Mouse (Mus musculus) small intestine, adult 2 months (tissue): ENCODE measurements at regions not wholly inside any gene's neighbourhood (a gene's known extent, or its start where the extent isn't known, plus 50 kb on each side); places are given as distances from the start of the nearest gene placed in this dataset.

Experiments used
- CTCF ChIP-seq: fragments of 200-500 bp; IDR thresholded peaks from 2 replicates; pipeline ENCODE4 v1.5.1; 2012; ENCODE audit warnings: low read depth, mild to moderate bottlenecking, control low read depth, inconsistent platforms, low read length, moderate library complexity, mixed read lengths; ENCODE audit not compliant: insufficient replicate concordance, insufficient read length; ENCODE audit errors: extremely low read depth
- POLR2A ChIP-seq: fragments of 200-500 bp; IDR thresholded peaks from 2 replicates; pipeline ENCODE4 v1.6.1; 2012; ENCODE audit warnings: low read depth, mild to moderate bottlenecking, control low read depth, inconsistent platforms, low read length, moderate library complexity

- TF ChIP-seq CTCF (no peak), POLR2A (no peak)
These were observed 214.8 kb upstream of the Elac2 start for GRCm38 (mm10) chr11:64764056-64764455.
